Mouse (Mus musculus): Measurements from ENCODE around the gene Tubgcp2. TPM values are rescaled to one million over a fixed set of nuclear protein-coding genes. Genes with fewer than 3 reads are reported as not detected.
A peak's percentile ranks its signal among the peaks of the same experiment; 100 is the strongest.

Tubgcp2 gene
- total RNA-seq, 2 experiments from 2014 or later: 31.9 to 35.4 TPM

- no peak for DNase-seq
Observed at GRCm38 (mm10) chr7:139982058-139982457, 54.4 kb downstream of the Tubgcp2 start.

- no peak for DNase-seq
Observed at GRCm38 (mm10) chr7:139980778-139981177, 55.7 kb downstream of the Tubgcp2 start.

- peak in 1 of 2 experiments; percentile 24 for DNase-seq
Observed at GRCm38 (mm10) chr7:139979011-139979719, 57.3 kb downstream of the Tubgcp2 start.

- DNase-seq: peak; percentile 81 to 82
Observed at GRCm38 (mm10) chr7:139978278-139978892, 58.1 kb downstream of the Tubgcp2 start, which contains the start of gene 6430531B16Rik. TSS of gene 6430531B16Rik (minus strand) at chr7:139978755.

GRCm38 (mm10) chr7:139975471-139975870 lies 61.0 kb downstream of the Tubgcp2 start:
- no peak for DNase-seq

- peak in 1 of 2 experiments; percentile 34 for DNase-seq
Observed at GRCm38 (mm10) chr7:139974307-139974706, 62.2 kb downstream of the Tubgcp2 start.

- DNase-seq: no peak
Observed at GRCm38 (mm10) chr7:139972923-139973331, 63.5 kb downstream of the Tubgcp2 start.

- DNase-seq: no peak
Observed at GRCm38 (mm10) chr7:139971436-139971835, 65.0 kb downstream of the Tubgcp2 start.

GRCm38 (mm10) chr7:139970979-139971378 lies 65.5 kb downstream of the Tubgcp2 start:
- DNase-seq: no peak

- DNase-seq: no peak
Observed at GRCm38 (mm10) chr7:139970216-139970919, 66.1 kb downstream of the Tubgcp2 start.

- peak; percentile 60 to 88 for DNase-seq
Observed at GRCm38 (mm10) chr7:139969348-139970130, 66.9 kb downstream of the Tubgcp2 start.

- no peak for DNase-seq
Observed at GRCm38 (mm10) chr7:139968428-139968827, 68.0 kb downstream of the Tubgcp2 start.

- DNase-seq: no peak
Observed at GRCm38 (mm10) chr7:139967175-139967574, 69.3 kb downstream of the Tubgcp2 start.

- no peak for DNase-seq
Observed at GRCm38 (mm10) chr7:139963814-139964213, 72.7 kb downstream of the Tubgcp2 start.

GRCm38 (mm10) chr7:139961141-139961540 lies 75.3 kb downstream of the Tubgcp2 start:
- no peak for DNase-seq

- no peak for DNase-seq
Observed at GRCm38 (mm10) chr7:139957958-139958357, 78.5 kb downstream of the Tubgcp2 start.

GRCm38 (mm10) chr7:139957437-139957836 lies 79.0 kb downstream of the Tubgcp2 start:
- no peak for DNase-seq

- no peak for DNase-seq
Observed at GRCm38 (mm10) chr7:139956658-139957057, 79.8 kb downstream of the Tubgcp2 start.

- DNase-seq: no peak
Observed at GRCm38 (mm10) chr7:139955505-139955904, 81.0 kb downstream of the Tubgcp2 start.

- no peak for DNase-seq
Observed at GRCm38 (mm10) chr7:139951991-139952633, 84.4 kb downstream of the Tubgcp2 start.

- DNase-seq: peak; percentile 32 to 54
Observed at GRCm38 (mm10) chr7:139951079-139951478, 85.4 kb downstream of the Tubgcp2 start.
